Mouse (Mus musculus) c-Kit-positive CD71-positive TER-119-positive erythroid progenitor cells, embryonic 14.5 days (primary cell): ENCODE measurements around the gene Pank3.
"Not testable (repeated sequence)": the region's sequence is repeated elsewhere in the genome, so short reads cannot be mapped to it uniquely, and the experiment has no call there.

Experiments
- DNase-seq: peaks from one replicate; pipeline ENCODE4 v3.0.0-alpha.2; 2013; ENCODE audit warnings: low spot score

The Pank3 gene

DNA sequence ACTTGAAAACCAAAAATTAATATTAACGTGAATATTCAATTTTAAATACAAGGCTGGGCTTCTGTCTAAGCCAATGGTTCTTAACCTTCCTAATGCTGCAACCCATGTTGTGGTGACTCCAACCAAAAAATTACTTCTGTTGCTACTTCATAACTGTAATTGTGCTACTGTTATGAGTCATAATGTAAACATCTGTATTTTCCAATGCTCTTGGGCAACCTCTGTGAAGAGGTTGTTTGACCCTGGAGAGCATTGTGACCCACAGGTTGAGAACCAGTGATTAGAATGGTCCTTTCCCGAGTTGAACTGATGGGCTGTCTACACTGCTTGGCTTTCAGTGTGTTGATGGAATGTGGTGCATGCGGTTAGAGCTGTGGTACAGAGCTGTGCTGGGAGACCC is 7.2 kb downstream of the Pank3 start:
- DNase-seq: no peak

- DNase-seq: no peak
Observed at GRCm38 (mm10) chr11:35780336-35780735, 11.1 kb downstream of the Pank3 start.

DNA sequence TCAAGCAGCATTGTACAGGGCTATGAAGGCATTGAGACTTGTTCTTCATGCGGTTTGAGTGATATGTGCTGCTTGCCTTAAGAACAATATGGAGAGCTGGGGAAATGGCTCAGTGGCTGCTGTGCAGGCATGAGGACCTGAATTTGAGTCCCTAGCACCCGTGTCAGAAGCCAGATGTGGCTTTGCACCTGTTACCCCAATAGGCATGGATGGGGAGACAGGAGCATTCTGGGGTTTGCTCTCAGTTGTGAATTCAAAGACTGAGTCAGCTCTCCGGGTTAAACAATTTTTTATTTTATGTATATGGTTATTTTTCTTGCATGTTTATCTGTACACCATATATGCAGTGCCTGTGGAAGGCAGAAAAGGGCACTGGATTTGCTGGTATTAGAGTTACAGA is 13.2 kb downstream of the Pank3 start:
- no peak for DNase-seq

GRCm38 (mm10) chr11:35783038-35783437 is 13.8 kb downstream of the Pank3 start:
- no peak for DNase-seq

DNA sequence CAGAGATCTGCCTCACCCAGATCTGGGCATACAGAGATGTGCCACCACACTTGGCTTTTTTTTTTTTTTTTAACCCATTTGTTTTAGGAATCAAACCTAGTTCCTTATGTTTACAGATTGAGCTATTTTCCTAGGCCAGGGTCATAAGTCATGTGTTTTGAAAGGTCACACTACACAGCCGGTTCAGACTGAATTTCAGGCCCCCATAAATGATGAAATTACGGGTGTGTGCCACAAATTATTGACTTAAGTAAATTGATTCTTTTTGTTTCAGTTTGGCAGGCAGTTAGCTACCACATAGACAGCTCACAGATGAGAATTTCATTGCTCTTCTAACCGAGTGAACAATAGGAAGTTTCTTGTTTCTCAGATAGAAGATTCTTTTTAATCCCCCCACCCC is 14.7 kb downstream of the Pank3 start:
- no peak for DNase-seq

DNA sequence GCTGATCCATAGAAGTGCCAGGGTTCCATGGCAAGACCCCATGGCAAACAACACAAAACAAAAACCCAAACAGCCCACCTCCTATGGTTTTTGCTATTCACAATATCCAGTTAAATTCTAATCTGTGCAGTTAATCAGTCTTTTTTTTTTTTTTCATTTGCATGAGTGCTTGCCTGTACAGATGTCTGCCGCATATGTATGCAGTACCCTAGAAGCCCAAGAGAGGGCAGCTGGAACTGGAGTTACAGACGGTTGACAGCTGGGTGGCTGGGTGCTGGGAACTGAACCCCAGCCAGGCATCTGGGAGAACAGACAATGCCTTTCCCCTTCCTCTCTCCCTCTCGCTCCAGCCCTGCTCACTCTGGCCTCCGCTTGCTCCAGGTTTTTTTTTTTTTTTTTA is 15.3 kb downstream of the Pank3 start:
- no peak for DNase-seq

DNA sequence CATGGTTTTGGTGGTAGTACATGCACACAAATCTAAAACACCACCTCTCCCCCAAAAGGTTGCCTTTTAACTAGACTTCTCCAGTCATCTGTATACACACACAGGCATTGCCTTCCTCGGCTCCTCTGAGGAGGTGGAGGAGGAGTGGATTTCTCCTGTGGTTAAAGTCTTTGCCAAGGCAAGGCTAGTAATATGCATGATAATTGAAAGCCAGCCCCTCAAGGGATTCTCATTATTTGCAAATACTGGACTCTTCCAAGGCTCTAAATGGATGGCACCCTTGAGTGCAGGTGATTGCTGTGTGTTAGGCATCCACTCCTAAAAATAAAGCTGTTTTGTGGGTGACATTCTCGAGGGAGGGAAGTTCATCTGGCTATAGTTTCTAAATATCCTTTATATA is 19.2 kb downstream of the Pank3 start:
- DNase-seq: no peak

DNA sequence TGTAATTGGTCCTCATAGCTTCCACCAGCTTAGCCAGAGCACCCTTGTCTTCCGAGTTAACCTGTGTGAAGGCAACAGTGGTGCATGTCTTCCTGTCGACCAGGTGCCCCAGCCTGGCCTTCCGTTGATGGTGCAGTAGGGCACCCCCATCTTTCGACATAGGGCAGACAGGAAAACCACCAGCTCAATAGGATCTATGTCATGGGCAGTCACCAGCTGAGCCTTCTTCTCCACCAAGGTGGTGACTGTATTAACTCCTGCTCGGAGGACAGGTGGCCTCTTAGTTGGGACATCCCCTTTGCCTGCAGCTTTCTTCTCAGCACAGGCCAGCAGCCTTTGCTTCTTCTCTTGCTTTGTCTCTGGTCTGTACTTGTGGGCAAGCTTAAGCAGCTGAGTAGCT is 23.5 kb downstream of the Pank3 start:
- not testable (repeated sequence) for DNase-seq

GRCm38 (mm10) chr11:35797751-35798494 is 28.6 kb downstream of the Pank3 start:
- DNase-seq: no peak

GRCm38 (mm10) chr11:35798495-35798820 is 29.2 kb downstream of the Pank3 start:
- no peak for DNase-seq

- peak; percentile 17 for DNase-seq
Observed at GRCm38 (mm10) chr11:35798874-35799273, 29.6 kb downstream of the Pank3 start, which contains the start of gene Fbll1. Gene Fbll1 (minus strand): TSS chr11:35798884.

GRCm38 (mm10) chr11:35801332-35801731 is 32.0 kb downstream of the Pank3 start:
- no peak for DNase-seq

DNA sequence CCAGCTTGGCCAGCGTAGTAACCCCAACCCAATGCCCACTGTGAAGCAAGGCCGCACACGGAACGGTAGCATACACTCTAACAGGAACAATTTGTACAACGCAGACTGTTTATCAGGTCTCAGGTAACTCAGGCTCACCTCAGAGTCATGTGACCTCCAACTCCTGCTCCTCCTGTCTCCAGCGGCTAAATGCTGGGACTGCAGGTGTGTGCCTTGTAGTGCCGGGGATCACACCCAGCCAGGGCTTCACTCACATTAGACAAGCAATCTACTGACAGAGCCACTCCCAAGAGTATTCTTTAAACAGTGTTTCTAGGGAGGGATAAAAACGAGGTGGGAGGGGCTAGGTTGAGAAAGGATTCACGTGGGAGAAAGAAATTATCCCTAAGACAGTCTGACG is 42.2 kb downstream of the Pank3 start:
- no peak for DNase-seq

DNA sequence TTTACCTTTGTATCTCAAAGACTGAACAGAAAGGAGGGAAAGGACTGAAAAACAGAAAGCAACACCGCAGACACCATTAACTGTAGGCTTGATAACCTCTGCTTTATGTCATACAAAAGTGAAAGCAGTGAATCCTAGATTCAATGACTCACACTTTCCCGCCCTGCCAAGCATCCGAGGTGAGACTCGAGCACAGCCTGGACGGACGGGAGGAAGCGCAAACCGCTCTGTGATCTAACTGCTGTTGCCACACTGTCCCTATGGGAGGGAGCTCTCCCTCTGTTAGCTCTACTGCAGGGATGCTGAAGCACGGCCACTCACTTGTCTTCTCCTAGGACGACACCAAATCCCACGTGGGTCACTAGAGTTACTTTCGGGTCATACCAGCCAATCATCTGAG is 47.0 kb downstream of the Pank3 start:
- DNase-seq: no peak

DNA sequence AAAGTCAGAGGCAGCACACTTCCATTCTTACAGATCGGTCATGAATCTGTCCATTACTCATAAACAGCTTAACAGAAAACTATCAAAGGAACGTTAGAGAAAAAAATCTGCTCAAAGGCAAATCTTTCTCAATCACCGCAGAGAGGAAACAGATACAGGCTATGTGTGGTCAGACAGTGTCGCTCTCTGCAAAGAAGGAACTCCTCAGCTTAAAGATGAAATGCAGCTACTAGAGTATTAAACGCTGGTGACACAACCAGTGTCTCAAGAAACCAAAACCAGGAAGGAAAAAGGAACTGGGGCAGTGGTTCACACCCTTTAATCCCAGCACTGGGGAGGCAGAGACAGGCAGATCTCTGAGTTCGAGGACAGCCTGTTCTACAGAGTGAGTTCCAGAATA is 58.4 kb downstream of the Pank3 start:
- DNase-seq: no peak

DNA sequence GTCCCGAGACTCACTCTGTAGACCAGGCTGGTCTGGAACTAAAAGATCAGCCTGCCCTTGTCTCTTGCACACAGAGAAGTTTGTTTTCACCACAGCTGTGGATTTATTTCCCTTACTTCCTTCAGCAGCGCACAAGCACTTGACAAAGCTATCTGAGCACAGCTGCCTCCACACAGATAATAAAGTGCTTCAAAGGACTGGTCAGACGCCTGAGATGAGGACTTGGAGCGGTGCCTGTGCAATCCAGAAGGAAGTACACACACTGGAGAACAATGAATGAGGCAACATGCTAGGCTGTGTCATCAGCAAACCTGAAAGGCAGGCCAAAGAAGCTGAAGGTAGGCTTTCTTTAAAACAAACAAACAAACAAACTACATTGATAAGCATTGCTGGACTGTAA is 62.9 kb downstream of the Pank3 start:
- DNase-seq: no peak

GRCm38 (mm10) chr11:35833270-35833669 is 64.0 kb downstream of the Pank3 start:
- DNase-seq: no peak

GRCm38 (mm10) chr11:35834022-35834760 is 64.9 kb downstream of the Pank3 start, which contains the start of gene Rars:
Gene Rars (minus strand): TSS chr11:35834506.
- DNase-seq: peak; percentile 93

DNA sequence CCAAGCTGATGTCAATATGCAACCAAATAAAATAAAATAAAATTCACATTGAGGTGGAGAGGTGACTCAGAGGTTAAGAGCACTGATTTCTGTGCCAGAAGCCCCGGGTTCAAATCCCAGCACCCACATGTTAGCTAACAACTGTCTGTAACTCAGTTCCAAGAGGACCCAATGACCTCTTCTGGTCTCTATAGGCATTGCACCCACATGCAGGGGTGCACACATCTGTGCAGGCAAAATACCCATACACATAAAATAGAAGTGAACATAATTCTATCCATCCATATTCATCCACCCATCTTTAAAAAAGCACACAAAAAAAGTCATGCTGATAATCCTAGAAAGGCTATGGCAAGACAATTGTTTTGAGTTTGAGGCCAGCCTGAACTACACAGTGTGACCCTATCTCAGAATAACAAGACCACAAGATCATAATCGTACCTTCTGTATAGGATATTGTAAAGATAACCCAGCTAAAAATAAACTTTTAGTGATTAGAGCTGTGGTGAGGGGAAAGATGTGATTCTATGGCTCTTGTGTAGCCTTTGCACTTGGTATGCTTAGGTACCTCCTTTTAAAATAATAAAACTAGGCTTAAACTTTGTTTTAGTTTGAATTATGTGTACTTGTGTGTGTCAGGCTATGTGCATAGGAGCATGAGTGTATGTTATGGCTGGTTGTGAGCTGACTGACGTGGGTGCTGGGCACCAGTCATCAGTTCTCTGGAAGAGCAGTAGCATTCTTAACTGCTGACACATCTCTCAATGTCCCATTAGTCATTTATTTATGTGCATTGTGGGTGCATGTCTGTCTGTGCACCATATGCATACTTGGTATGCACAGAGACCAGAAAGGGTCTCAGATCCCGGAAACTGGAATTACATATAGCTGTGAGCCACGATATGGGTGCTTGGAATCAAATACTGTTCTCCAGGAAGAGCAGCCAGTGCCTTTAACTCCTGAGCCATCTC is 68.2 kb downstream of the Pank3 start:
- DNase-seq: no peak

DNA sequence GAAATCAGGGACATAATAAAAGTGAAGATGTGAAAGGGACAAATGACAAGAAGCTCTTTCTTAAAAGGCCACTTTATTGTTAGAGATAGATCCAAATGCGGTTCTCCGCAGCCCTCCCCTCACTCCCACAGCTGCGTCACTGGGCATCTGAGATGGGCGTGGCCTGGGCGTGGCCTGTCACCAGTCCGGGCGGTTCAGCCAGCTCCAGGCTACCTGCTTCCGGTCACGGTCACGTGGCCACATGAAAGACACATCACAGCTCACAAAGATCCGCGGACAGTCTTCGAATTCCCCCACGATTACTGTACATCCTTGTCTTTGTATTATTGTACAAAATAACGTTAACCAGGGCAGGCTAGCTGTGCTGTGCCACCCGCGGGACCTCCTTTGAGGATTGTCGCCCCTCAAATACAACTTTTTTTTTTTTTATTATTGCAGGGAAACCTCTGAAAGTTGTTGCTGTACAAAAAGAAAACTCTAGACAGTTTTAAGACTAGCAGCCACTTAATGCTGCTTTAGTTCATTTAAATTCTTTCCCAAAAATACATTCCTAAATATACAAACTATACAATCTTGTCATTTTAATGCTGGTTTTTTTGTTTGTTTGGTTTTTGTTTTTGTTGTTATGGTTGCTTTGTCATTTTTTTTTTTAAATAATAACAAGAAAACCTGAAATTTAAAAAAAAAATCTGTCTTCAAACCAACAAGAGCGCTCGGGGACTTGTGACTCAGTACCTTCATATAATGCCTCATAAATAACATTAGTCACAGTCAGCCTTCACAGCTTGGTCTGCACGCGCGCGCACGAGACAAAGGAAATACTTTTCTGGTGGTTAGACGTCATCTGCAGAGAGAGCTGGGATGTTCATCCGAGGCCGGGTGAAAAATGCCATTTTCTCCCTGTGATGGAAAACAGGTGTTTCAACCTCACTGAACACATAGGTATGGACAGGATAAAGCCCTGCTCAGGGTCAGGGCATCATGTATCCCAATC is 69.4 kb downstream of the Pank3 start:
- peak; percentile 82 for DNase-seq

DNA sequence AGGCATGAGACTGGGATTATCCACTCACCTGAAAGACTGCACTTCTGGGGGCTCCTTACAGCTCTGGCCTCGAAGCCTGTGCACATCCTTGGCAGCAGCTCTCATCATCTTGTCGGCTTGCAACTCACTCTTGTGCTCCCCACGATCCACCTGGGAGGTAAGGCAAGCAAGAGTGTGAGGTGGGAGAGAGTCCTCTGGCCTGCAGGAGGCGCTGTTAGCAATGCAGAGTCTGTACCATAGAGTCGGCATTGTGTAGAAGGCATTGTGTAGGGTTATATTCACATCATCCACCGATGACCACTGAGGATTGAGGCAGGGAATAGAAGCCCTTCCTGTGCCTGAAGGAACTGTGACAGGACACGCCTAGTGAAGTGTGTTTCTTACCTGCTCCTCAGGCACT is 71.0 kb downstream of the Pank3 start:
- DNase-seq: peak; percentile 16
